Mouse (Mus musculus): ENCODE data around the gene Rpl10a. TPM values are rescaled to one million over a fixed set of nuclear protein-coding genes. Genes with fewer than 3 reads are reported as not detected.

Gene Rpl10a
- polyA plus RNA-seq, 1 experiment from 2014 or later = 305 TPM

DNA sequence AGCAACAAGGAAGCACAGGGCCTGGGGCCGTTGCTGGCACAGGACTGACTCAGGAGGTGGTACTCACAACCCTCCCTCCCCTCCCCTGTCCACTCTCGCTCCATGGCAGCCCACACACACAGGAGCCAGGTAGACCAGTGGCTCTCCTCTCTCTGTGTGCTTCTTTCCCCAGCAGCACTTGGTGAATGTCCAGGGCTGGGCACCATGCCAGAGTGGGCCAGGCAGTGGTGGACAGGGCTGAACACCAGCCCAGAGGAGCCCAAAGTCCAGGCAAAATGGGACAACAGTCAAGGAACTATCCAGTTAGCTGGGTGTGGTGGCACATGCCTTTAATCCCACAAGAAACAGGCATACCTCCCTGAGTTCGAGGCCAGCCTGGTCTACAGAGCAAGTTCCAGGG, 38.0 kb upstream of the Rpl10a start:
- H3K27ac ChIP-seq = no peak overlapping the region
- 62% methylated on average over 3 of the region's 3 CpGs for WGBS
- no peak overlapping the region for H3K4me2 ChIP-seq
- ATAC-seq (replicated peaks; ENCODE audit: insufficient number of reproducible peaks, insufficient read depth, low FRiP score, low read depth) = no peak
- no peak overlapping the region for H3K4me3 ChIP-seq
- H3K4me1 ChIP-seq (replicated peaks) = peaks cover 37% of the 10 kb centered on the region
- H3K27me3 ChIP-seq = no peaks in the 10 kb centered on the region
- no peak overlapping the region for H3K9ac ChIP-seq
- H3K36me3 ChIP-seq = 0 out of 2 replicates have a peak, but pooled peaks cover 5% of the 10 kb centered on the region
- no peaks in the 10 kb centered on the region for H3K9me3 ChIP-seq (replicated peaks)

DNA sequence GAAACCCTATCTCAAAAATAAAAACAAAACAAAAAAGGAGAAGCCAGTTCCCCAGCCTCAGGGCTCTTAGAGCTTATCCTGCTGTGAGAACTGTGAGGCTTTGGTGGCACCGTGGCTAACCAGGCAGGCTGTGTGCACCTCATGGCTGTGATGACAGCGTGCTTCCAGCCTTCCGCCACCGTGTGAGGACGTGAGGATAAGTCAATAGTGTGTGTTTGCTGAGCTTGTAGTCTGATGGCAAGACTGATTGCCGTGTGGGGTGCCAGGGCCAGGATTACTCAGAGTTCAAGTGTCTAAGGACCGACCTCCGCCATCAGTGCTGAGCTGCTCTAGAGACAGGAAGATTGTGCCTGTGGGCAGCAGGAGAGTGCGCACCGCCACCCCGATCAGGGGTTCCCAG, 37.6 kb upstream of the Rpl10a start:
- Histone ChIP-seq H3K36me3 (0 out of 2 replicates have a peak, but pooled peaks cover 5% of the 10 kb centered on the region), H3K9me3 (replicated peaks) (no peaks in the 10 kb centered on the region), H3K4me3 (no peak overlapping the region), H3K9ac (no peak overlapping the region), H3K27me3 (no peaks in the 10 kb centered on the region), H3K27ac (no peak overlapping the region), H3K4me1 (replicated peaks) (peaks cover 37% of the 10 kb centered on the region), H3K4me2 (no peak overlapping the region)
- WGBS = 62% methylated on average over 11 of the region's 11 CpGs
- ATAC-seq (replicated peaks; ENCODE audit: insufficient number of reproducible peaks, insufficient read depth, low FRiP score, low read depth) = no peak

DNA sequence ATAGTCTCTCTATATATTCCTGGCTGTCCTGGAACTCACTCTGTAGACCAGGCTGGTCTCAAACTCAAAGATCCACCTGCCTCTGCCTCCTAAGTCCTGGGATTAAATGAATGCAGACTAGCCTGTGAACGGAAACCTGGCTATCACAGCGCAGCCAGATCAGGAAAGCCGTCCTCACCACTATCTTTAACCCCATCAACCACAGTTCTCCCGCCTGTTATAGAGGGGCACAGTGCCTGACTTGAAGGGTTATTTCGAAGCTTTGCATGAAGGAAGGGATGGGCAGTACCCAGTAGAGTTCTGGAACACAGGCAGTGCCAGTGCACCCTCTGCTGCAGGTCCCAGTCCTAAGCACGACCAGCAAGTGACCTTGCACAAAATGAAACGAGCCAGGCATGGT, 36.9 kb upstream of the Rpl10a start:
- no peak for ATAC-seq (replicated peaks; ENCODE audit: insufficient number of reproducible peaks, insufficient read depth, low FRiP score, low read depth)
- 72% methylated on average over 7 of the region's 7 CpGs for WGBS
- H3K4me3 ChIP-seq = no peak overlapping the region
- H3K9me3 ChIP-seq (replicated peaks) = no peaks in the 10 kb centered on the region
- no peak overlapping the region for H3K9ac ChIP-seq
- peaks cover 32% of the 10 kb centered on the region for H3K4me1 ChIP-seq (replicated peaks)
- H3K36me3 ChIP-seq = 0 out of 2 replicates have a peak, but pooled peaks cover 8% of the 10 kb centered on the region
- H3K27ac ChIP-seq = no peak overlapping the region
- H3K27me3 ChIP-seq = no peaks in the 10 kb centered on the region
- no peak overlapping the region for H3K4me2 ChIP-seq

DNA sequence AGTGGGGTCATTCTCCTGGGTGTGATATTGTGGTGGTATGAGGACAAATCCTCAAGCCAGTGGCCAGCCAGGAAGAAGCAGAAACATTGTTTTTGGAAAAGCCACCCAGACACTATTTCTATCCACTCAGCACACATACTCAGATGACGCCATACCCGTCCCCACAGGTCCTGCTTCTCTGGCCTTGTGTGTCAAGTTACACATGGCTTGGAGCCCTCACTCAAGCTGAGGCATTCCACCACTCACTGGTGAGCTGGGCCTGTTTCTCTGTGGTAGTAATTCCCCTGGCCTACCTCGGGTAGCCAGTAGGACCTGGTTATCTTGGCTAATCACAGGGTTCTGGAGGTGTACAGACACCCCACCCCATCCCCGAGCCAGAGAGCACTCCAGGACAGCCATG, 34.6 kb upstream of the Rpl10a start:
- Histone ChIP-seq H3K4me3 (no peak overlapping the region), H3K4me2 (no peak overlapping the region), H3K9me3 (replicated peaks) (no peaks in the 10 kb centered on the region), H3K27me3 (no peaks in the 10 kb centered on the region), H3K27ac (no peak overlapping the region), H3K36me3 (peaks cover 18% of the 10 kb centered on the region; the same call in 1 of the 2 replicates), H3K4me1 (replicated peaks) (peaks cover 18% of the 10 kb centered on the region), H3K9ac (no peak overlapping the region)
- 64% methylated on average over 4 of the region's 4 CpGs for WGBS
- no peak for ATAC-seq (replicated peaks; ENCODE audit: insufficient number of reproducible peaks, insufficient read depth, low FRiP score, low read depth)

DNA sequence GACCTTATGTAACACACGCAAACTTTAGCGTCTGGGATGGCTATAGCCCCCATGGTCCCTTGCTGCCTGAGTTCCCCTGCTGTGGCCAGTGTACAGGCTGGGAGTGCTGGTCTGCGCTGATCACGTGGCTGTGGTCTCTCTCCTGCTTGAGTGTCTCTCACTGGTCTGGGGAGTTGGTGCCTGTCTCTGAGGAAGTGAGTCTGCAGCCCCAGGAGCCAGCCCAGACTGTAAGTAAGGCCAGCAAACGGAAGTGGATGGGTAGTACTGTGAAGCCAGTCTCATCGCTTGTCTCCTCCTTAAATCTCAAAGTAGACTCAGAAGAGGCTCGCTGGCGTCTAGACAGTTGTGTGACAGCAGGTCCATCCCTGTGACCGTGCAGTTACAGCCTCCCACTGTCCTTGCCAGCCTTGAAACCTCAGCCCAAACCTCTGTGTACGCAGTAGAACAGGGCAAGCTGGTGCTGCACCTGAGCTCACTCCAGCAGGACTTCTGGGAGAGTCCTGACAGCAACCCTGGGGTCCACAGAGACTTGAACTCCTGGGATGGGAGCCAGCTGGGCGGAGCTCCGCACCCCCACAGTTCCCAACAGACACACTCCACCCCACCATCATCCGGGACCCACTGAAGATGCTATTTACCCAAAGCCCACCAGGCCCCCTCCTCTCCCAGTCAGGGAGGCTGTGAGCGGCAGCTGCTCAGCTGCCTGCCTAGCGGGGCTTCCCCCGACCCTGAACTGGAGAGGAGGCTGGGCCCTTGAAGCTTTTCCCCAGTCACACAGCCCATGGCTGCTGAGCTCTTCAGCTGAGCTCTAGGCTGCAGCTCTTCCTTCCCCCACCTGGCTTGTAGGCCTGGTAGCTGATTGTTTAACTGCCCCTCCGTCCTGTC, 33.6 kb upstream of the Rpl10a start:
- ATAC-seq (replicated peaks; ENCODE audit: insufficient number of reproducible peaks, insufficient read depth, low FRiP score, low read depth) = no peak
- Histone ChIP-seq H3K27me3 (no peaks in the 10 kb centered on the region), H3K9ac (no peak overlapping the region), H3K4me2 (no peak overlapping the region), H3K36me3 (peaks cover 21% of the 10 kb centered on the region; the same call in 1 of the 2 replicates), H3K27ac (peak overlapping the region; percentile 3; the same call in 1 of the 2 replicates), H3K4me1 (replicated peaks) (peaks cover 21% of the 10 kb centered on the region), H3K9me3 (replicated peaks) (no peaks in the 10 kb centered on the region), H3K4me3 (no peak overlapping the region)
- WGBS = 58% methylated on average over 17 of the region's 17 CpGs

DNA sequence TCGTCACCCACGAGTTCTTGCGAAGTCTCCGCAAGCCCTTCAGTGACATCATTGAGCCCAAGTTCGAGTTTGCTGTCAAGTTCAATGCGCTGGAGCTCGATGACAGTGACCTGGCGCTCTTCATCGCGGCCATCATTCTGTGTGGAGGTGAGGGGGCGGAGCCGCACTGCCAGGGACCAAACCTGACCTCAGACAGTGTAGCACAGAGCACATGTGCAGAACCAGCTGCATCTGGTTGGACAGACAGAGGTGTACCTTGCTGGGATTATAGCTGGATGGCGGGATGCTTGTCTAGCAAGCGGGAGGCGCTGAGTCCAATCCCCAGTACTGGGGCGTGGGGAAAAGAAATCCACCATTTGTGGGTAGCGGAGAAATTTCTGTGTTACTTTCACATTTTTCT, 29.4 kb upstream of the Rpl10a start:
- no peak for ATAC-seq (replicated peaks; ENCODE audit: insufficient number of reproducible peaks, insufficient read depth, low FRiP score, low read depth)
- Histone ChIP-seq H3K4me1 (replicated peaks) (peaks cover 13% of the 10 kb centered on the region; the same call in 1 of the 2 replicates), H3K4me3 (no peak overlapping the region), H3K27me3 (no peaks in the 10 kb centered on the region), H3K36me3 (peaks cover 16% of the 10 kb centered on the region; the same call in 1 of the 2 replicates), H3K4me2 (no peak overlapping the region), H3K9ac (no peak overlapping the region), H3K9me3 (replicated peaks) (no peaks in the 10 kb centered on the region), H3K27ac (no peak overlapping the region)
- WGBS = 93% methylated on average over 17 of the region's 17 CpGs

DNA sequence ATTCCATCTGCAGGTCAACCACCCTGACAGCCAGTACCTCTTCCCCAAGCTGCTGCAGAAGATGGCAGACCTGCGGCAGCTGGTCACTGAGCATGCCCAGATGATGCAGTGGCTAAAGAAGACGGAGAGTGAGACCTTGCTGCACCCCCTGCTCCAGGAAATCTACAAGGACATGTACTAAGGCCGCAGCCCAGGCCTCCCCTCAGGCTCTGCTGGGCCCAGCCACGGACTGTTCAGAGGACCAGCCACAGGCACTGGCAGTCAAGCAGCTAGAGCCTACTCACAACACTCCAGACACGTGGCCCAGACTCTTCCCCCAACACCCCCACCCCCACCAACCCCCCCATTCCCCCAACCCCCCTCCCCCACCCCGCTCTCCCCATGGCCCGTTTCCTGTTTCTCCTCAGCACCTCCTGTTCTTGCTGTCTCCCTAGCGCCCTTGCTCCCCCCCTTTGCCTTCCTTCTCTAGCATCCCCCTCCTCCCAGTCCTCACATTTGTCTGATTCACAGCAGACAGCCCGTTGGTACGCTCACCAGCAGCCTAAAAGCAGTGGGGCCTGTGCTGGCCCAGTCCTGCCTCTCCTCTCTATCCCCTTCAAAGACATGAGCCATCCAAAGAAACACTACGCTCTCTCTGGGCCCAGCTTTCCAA, 28.5 kb upstream of the Rpl10a start:
- Histone ChIP-seq H3K9ac (no peak overlapping the region), H3K4me1 (replicated peaks) (0 out of 2 replicates have a peak, but pooled peaks cover 8% of the 10 kb centered on the region), H3K9me3 (replicated peaks) (no peaks in the 10 kb centered on the region), H3K36me3 (peaks cover 16% of the 10 kb centered on the region; the same call in 1 of the 2 replicates), H3K27me3 (no peaks in the 10 kb centered on the region), H3K27ac (no peak overlapping the region), H3K4me2 (no peak overlapping the region), H3K4me3 (no peak overlapping the region)
- no peak for ATAC-seq (replicated peaks; ENCODE audit: insufficient number of reproducible peaks, insufficient read depth, low FRiP score, low read depth)
- WGBS = 54% methylated on average over 11 of the region's 11 CpGs

DNA sequence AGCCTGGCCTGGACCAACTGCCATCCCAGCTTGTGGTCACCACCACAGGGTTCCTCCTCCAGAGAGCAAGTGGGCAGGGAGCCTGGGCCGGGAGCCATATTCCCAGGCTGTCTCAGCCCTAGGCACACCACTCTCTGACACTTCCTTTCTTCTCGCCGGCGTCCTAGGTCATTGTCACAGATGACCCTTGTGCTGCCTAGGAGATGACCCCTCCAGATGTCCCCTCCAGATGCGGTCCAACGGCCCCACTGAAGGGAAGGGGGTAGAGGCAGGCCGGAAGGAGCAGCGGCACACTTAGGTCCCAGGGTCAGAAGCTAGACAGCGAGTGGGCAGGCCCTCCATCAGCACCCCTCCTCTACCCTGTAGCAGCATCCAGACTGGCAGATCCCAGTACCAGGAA, 27.9 kb upstream of the Rpl10a start:
- WGBS = 56% methylated on average over 9 of the region's 9 CpGs
- Histone ChIP-seq H3K4me2 (no peak overlapping the region), H3K9me3 (replicated peaks) (no peaks in the 10 kb centered on the region), H3K4me1 (replicated peaks) (0 out of 2 replicates have a peak, but pooled peaks cover 6% of the 10 kb centered on the region), H3K4me3 (no peak overlapping the region), H3K9ac (no peak overlapping the region), H3K27me3 (no peaks in the 10 kb centered on the region), H3K27ac (no peak overlapping the region), H3K36me3 (peaks cover 16% of the 10 kb centered on the region; the same call in 1 of the 2 replicates)
- no peak for ATAC-seq (replicated peaks; ENCODE audit: insufficient number of reproducible peaks, insufficient read depth, low FRiP score, low read depth)

DNA sequence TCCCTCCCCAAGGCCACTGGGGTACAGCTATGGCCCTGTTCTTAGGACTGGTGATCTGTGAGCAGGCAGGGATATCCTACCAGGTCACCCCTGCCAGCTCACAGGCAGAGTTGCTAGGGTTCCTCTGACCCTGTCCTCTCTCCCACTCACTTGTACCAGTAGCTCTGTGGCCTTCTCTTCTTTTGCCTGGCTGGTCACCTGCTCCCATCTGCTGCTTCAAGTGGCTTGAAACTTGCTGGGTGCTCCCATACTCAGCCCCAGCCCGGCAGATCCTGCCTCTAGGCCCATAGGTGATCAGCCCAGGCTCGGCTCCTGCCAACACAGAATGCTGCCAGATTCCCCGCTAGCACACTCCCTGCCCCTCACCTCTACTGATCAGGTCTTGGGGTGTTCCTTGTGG, 27.4 kb upstream of the Rpl10a start:
- no peak overlapping the region for H3K4me3 ChIP-seq
- H3K4me1 ChIP-seq (replicated peaks) = 0 out of 2 replicates have a peak, but pooled peaks cover 6% of the 10 kb centered on the region
- peaks cover 16% of the 10 kb centered on the region; the same call in 1 of the 2 replicates for H3K36me3 ChIP-seq
- H3K27me3 ChIP-seq = no peaks in the 10 kb centered on the region
- H3K4me2 ChIP-seq = no peak overlapping the region
- no peak overlapping the region for H3K27ac ChIP-seq
- ATAC-seq (replicated peaks; ENCODE audit: insufficient number of reproducible peaks, insufficient read depth, low FRiP score, low read depth) = no peak
- H3K9me3 ChIP-seq (replicated peaks) = no peaks in the 10 kb centered on the region
- 51% methylated on average over 3 of the region's 3 CpGs for WGBS
- H3K9ac ChIP-seq = no peak overlapping the region

DNA sequence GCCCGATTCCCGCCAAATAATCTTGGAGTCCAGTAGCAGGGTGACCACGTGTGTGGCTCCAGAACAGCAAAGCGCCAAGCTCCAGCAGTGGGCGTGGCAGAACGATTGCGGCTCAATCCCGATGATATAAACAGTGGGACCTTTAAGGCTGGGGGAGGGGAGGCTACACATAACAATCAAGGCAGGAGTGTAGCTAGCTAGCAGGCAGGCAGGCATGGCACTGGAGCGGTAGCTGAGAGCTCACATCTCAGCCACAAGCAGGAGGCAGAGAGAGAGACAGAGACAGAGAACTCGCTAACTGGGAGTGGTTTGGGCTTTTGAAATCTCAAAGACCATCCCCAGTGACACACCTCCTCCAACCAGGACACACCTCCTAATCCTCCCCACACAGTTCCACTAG, 23.1 kb upstream of the Rpl10a start:
- Histone ChIP-seq H3K4me2 (no peak overlapping the region), H3K9ac (no peak overlapping the region), H3K9me3 (replicated peaks) (no peaks in the 10 kb centered on the region), H3K4me1 (replicated peaks) (peaks cover 6% of the 10 kb centered on the region), H3K36me3 (no peaks in the 10 kb centered on the region), H3K27me3 (no peaks in the 10 kb centered on the region), H3K4me3 (no peak overlapping the region), H3K27ac (no peak overlapping the region)
- ATAC-seq (replicated peaks; ENCODE audit: insufficient number of reproducible peaks, insufficient read depth, low FRiP score, low read depth) = no peak
- WGBS = 52% methylated on average over 10 of the region's 10 CpGs

Measured in heart, embryonic 15.5 days (tissue).